Mouse (Mus musculus) brain, embryonic 18.5 days (tissue): Measurements from ENCODE around the gene Tspo.

Experiments
- DNase-seq: peaks from one replicate; pipeline ENCODE4 v3.0.0-alpha.2; 2012; ENCODE audit warnings: low read depth, low spot score

Tspo gene

GRCm38 (mm10) chr15:83563327-83563856 lies at the start of gene Tspo, which contains the start of gene Mcat:
Gene Tspo, plus strand, starts transcription at chr15:83563592.
Gene Mcat, minus strand, starts transcription at chr15:83563787.
- no peak for DNase-seq

- DNase-seq = no peak
These were observed 48.4 kb upstream of the Tspo start for GRCm38 (mm10) chr15:83515018-83515417.

- no peak for DNase-seq
These were observed 45.0 kb upstream of the Tspo start for GRCm38 (mm10) chr15:83518215-83519048.

GRCm38 (mm10) chr15:83520861-83521382 lies 42.5 kb upstream of the Tspo start:
- DNase-seq = no peak

GRCm38 (mm10) chr15:83523196-83523595 lies 40.2 kb upstream of the Tspo start:
- DNase-seq = no peak

- no peak for DNase-seq
These were observed 39.6 kb upstream of the Tspo start for GRCm38 (mm10) chr15:83523638-83524332.

GRCm38 (mm10) chr15:83524333-83524729 lies 39.1 kb upstream of the Tspo start:
- DNase-seq = no peak

- no peak for DNase-seq
These were observed 36.8 kb upstream of the Tspo start, which contains the start of gene Bik for GRCm38 (mm10) chr15:83526424-83527091. Gene Bik, plus strand, starts transcription at chr15:83526862.

GRCm38 (mm10) chr15:83527092-83527437 lies 36.3 kb upstream of the Tspo start:
- DNase-seq = no peak

- no peak for DNase-seq
These were observed 35.6 kb upstream of the Tspo start for GRCm38 (mm10) chr15:83527747-83528146.

GRCm38 (mm10) chr15:83528892-83529291 lies 34.5 kb upstream of the Tspo start:
- no peak for DNase-seq

GRCm38 (mm10) chr15:83529765-83530164 lies 33.6 kb upstream of the Tspo start:
- DNase-seq = no peak

GRCm38 (mm10) chr15:83530233-83530632 lies 33.2 kb upstream of the Tspo start:
- DNase-seq = no peak

GRCm38 (mm10) chr15:83530688-83531087 lies 32.7 kb upstream of the Tspo start:
- no peak for DNase-seq

- no peak for DNase-seq
These were observed 31.4 kb upstream of the Tspo start for GRCm38 (mm10) chr15:83531961-83532469.

GRCm38 (mm10) chr15:83532606-83533005 lies 30.8 kb upstream of the Tspo start:
- no peak for DNase-seq

GRCm38 (mm10) chr15:83534960-83535889 lies 28.2 kb upstream of the Tspo start:
- no peak for DNase-seq

GRCm38 (mm10) chr15:83535890-83536231 lies 27.5 kb upstream of the Tspo start:
- no peak for DNase-seq

- no peak for DNase-seq
These were observed 24.5 kb upstream of the Tspo start for GRCm38 (mm10) chr15:83538855-83539254.

GRCm38 (mm10) chr15:83539905-83540304 lies 23.5 kb upstream of the Tspo start:
- DNase-seq = no peak
